Mouse (Mus musculus) hematopoietic stem cell, adult 5-6 weeks (primary cell): ENCODE measurements around the gene Tap2. TPM values are rescaled to one million over a fixed set of nuclear protein-coding genes. Genes with fewer than 3 reads are reported as not detected.

Experiments
- ATAC-seq, 2 experiments: fragments of 125-278 bp in 1 of 2; replicated peaks in 1 of 2; 2 replicates each; pipeline ENCODE4 v1.8.0; 2016 to 2017; ENCODE audit warnings: inconsistent platforms in 2 of 2, mild to moderate bottlenecking in 2 of 2, moderate number of reproducible peaks in 2 of 2, low read depth in 1 of 2, moderate TSS enrichment in 1 of 2; ENCODE audit not compliant: low FRiP score in 2 of 2, poor library complexity in 2 of 2, severe bottlenecking in 2 of 2, insufficient read depth in 1 of 2, low TSS enrichment in 1 of 2
- total RNA-seq: library from RNA; stranded (forward); fragments of 172-1452, 232-1000 nt; gene quantifications from 2 replicates; pipeline ENCODE4 v1.2.3, GENCODE M21; 2017

Gene Tap2
- total RNA-seq, 1 experiment from 2014 or later, result 116 TPM

DNA sequence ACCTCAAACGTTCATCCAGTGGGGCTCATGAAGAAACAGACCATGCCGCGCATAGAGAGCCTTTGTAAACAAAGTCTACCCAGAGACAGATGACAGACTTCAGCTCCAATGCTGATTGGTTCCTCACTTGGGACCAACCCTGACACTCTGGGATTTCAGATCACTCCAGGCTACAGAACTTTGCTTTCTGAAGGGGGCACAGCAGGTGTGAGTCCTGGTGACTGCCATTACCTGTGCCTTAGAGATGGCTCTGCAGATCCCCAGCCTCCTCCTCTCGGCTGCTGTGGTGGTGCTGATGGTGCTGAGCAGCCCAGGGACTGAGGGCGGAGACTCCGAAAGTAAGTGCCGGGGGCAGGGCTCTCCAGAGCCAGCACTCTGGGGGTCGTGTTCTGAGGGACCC, 59.7 kb downstream of the Tap2 start:
- ATAC-seq, result peak; percentile 81 to 85

- peak in 1 of 2 experiments; percentile 33; a peak in 1 of 4 replicates for ATAC-seq
Observed at GRCm38 (mm10) chr17:34263811-34264371, 60.6 kb downstream of the Tap2 start.

DNA sequence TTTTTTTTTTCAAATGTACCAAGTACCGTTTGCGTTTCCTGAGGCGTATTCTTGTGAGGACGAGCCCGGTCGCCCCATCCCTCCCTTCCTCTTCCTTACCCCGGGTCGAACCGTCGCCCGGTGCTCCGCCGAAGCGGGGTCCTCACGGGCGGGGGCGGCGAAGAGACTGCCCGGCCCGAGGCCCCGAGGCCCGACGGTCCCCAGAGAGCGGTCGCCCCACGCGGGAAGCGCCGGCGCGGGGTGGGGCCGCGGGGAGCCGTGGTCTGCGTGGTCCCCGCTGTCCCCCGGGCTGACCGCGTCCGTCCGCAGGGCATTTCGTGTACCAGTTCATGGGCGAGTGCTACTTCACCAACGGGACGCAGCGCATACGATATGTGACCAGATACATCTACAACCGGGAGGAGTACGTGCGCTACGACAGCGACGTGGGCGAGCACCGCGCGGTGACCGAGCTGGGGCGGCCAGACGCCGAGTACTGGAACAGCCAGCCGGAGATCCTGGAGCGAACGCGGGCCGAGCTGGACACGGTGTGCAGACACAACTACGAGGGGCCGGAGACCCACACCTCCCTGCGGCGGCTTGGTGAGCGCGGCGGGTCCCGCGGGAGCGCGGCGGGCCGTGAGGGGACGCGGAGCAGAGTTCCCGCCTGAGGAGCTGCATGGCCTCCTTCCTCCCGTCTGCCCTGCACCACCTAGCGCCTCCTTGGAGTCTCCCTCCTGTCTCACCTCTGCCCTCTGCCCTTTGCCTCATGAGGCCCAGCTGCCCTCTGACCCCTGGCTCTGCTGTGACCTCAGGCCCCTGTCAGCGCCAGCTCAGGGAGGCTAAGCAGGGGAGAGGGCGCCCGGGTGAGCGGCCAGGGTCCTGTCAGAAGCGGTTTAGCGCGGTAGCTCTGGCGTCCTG, 61.4 kb downstream of the Tap2 start:
- ATAC-seq, result no peak

Other genes starting within 250 kb of the Tap2 start
- 18.1 and 19.1 TPM in 2 replicates for gene Vps52, start 247.7 kb upstream of the Tap2 start, total RNA-seq
- 1,150 and 1,883 TPM in 2 replicates for gene Rps18, start 247.5 kb upstream of the Tap2 start, total RNA-seq
- 1,467 and 1,957 TPM in 2 replicates for gene H2-K1, start 203.2 kb upstream of the Tap2 start, total RNA-seq
- gene Ring1, start 178.8 kb upstream of the Tap2 start, total RNA-seq, result 10.6 and 15.7 TPM in 2 replicates
- gene H2-Ke6, start 175.5 kb upstream of the Tap2 start, total RNA-seq, result 81.8 and 89.3 TPM in 2 replicates
- 60.8 and 96.9 TPM in 2 replicates for gene Slc39a7, start 171.8 kb upstream of the Tap2 start, total RNA-seq
- gene Rxrb, start 171.7 kb upstream of the Tap2 start, total RNA-seq, result 41.2 and 51.3 TPM in 2 replicates
- gene Col11a2, start 164.1 kb upstream of the Tap2 start, total RNA-seq, result 2.4 and 2.9 TPM in 2 replicates
- gene H2-Oa, start 111.2 kb upstream of the Tap2 start, total RNA-seq, result 9.2 and 16.9 TPM in 2 replicates
- 88.1 and 135 TPM in 2 replicates for gene H2-DMa, start 84.0 kb upstream of the Tap2 start, total RNA-seq
- gene Brd2, start 80.9 kb upstream of the Tap2 start, total RNA-seq, result 348 and 418 TPM in 2 replicates
- 4.6 and 6.4 TPM in 2 replicates for gene H2-DMb2, start 60.2 kb upstream of the Tap2 start, total RNA-seq
- 51.5 and 55.9 TPM in 2 replicates for gene H2-DMb1, start 50.5 kb upstream of the Tap2 start, total RNA-seq
- 130 and 164 TPM in 2 replicates for gene Tap1, start 16.0 kb upstream of the Tap2 start, total RNA-seq
- gene Psmb9, start 15.8 kb upstream of the Tap2 start, total RNA-seq, result 124 and 169 TPM in 2 replicates
- 392 and 482 TPM in 2 replicates for gene Psmb8, start 5.8 kb upstream of the Tap2 start, total RNA-seq
- 60.2 and 91.1 TPM in 2 replicates for gene H2-Ob, start 35.4 kb downstream of the Tap2 start, total RNA-seq
- gene H2-Ab1, start 54.2 kb downstream of the Tap2 start, total RNA-seq, result 155 and 159 TPM in 2 replicates
- 66.5 and 77.4 TPM in 2 replicates for gene H2-Aa, start 84.3 kb downstream of the Tap2 start, total RNA-seq
- gene H2-Eb1, start 102.3 kb downstream of the Tap2 start, total RNA-seq, result 64.4 and 73.0 TPM in 2 replicates
- 0.06 TPM in 1 of 2 replicates, not detected in the other for gene H2-Eb2, start 122.1 kb downstream of the Tap2 start, total RNA-seq
- not detected in 2 replicates for gene Btnl2, start 151.3 kb downstream of the Tap2 start, total RNA-seq
- not detected in 2 replicates for gene Btnl1, start 173.6 kb downstream of the Tap2 start, total RNA-seq
- 1.2 and 8.6 TPM in 2 replicates for gene BC051142, start 195.3 kb downstream of the Tap2 start, total RNA-seq